Mouse (Mus musculus): ENCODE data around the gene Sri. TPM values are rescaled to one million over a fixed set of nuclear protein-coding genes. Genes with fewer than 3 reads are reported as not detected.

Sri gene
- total RNA-seq, 2 experiments from 2014 or later = 177 to 291 TPM

DNA sequence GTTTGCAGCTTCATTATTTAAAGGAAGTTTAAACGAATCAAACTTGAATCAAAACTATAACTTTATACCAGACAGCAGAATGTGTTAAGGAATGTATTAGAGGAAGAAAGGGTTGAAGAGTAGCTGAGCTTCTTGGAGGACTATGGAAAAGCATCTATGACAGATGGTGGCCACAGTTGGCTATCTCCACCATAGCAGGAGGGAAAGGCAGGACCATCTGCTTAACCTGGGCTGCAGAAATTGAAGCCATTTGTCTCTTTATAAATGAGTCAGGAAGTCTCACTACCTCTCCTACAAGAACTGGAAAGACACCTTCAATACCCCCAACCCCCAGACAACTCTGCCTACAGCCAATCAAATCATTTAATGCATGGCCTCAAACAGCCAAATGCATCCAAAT, 49.8 kb downstream of the Sri start:
- no peak for ATAC-seq (ENCODE audit: poor library complexity, severe bottlenecking)

DNA sequence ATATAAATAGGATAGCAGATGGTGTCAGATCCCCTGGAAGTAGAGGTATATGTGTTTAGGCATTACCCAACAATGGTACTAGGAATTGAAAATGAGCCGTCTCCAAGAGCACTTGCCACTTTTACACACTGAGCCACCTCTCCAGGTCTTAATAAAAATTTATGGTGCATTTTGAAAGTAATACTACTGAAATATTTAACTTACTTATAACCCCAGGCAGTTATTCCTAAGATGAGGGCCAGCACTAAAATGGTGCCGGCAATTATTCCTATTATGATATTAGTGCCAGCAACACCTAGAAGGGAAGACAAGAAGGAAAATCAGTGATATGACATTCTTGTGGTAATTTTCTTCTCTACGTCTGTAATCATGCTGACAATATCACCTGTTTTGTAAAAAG, 65.8 kb downstream of the Sri start:
- no peak for ATAC-seq (ENCODE audit: poor library complexity, severe bottlenecking)

DNA sequence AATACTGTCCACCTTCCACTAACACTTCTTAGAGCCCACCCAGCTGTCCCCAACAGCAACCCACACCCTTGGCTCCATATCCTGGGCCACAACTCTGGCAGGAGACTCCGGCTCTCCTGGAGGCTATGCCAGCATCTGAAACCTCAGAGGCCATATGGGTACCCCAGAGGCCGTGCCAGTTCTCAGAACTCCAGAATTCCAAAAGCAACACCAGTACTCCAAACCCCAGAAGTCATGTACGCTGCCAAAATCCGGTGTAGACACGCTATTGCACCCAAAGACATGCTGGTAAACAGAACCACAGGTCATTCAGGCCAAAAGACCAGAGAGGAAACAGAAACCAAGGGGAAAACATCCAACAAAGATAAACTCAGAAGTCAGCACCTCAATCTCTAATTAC, 66.4 kb downstream of the Sri start:
- ATAC-seq (ENCODE audit: poor library complexity, severe bottlenecking) = no peak

DNA sequence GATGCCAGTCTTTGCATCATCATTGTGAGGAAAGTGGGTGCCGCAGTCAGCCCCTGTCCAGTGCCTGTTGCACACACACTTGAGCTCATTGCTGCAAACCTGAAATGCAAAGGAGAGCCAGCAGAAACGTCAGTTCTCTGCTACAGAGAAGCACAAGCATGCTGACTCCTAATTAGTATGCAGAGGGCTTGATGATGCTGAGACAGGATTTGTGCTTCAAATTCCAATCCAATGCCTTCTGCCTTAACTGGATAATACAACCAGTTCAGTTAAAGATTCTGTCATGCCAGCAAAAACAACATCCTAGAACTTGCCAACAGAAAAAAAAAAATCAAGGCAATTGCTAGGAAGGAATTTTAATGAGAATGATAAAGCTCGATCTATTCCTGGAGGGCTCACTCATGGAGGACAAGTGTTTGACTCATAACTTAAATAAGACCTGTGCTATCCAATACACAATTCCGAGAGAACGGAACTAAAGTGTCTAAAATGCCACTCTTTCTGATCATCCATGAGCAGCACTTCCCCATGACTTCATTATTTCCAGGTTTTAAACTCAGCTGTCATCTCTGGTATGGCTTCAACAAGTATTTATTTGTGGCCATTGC, 70.8 kb downstream of the Sri start:
- no peak for ATAC-seq (ENCODE audit: poor library complexity, severe bottlenecking)

Other genes starting within 250 kb of the Sri start
- 0.07 and 0.76 TPM in 2 replicates for gene Steap4, start 85.6 kb upstream of the Sri start, total RNA-seq (2015)
- gene Steap4, start 85.6 kb upstream of the Sri start, total RNA-seq (2017) = 0.55 and 1.1 TPM in 2 replicates